Mouse (Mus musculus): ENCODE data around the gene Syndig1l. TPM values are rescaled to one million over a fixed set of nuclear protein-coding genes. Genes with fewer than 3 reads are reported as not detected.

Syndig1l gene
- under 1 TPM in 1 of 2 experiments, not detected in 1; 0.27 TPM for total RNA-seq (2021)
- long read RNA-seq, experiment 1 = 0 reads
- long read RNA-seq, experiment 2, partial matches to known transcripts = 0 of 1 reads
- long read RNA-seq, experiment 2, other reads (novel, unspliced or antisense) = 1 of 1 reads

GRCm38 (mm10) chr12:84698319-84699081 is at the start of gene Syndig1l:
TSS of gene Syndig1l (minus strand) at chr12:84698831.
- peak; percentile 94 for DNase-seq

- no peak for DNase-seq
Observed at GRCm38 (mm10) chr12:84748134-84748533, 49.5 kb upstream of the Syndig1l start.

GRCm38 (mm10) chr12:84745700-84746099 is 47.1 kb upstream of the Syndig1l start:
- no peak for DNase-seq

GRCm38 (mm10) chr12:84743496-84743895 is 44.9 kb upstream of the Syndig1l start:
- no peak for DNase-seq

- no peak for DNase-seq
Observed at GRCm38 (mm10) chr12:84733366-84733765, 34.7 kb upstream of the Syndig1l start.

- DNase-seq = no peak
Observed at GRCm38 (mm10) chr12:84728421-84728820, 29.8 kb upstream of the Syndig1l start.

GRCm38 (mm10) chr12:84727434-84727833 is 28.8 kb upstream of the Syndig1l start:
- DNase-seq = no peak

- DNase-seq = no peak
Observed at GRCm38 (mm10) chr12:84726986-84727385, 28.4 kb upstream of the Syndig1l start.

- DNase-seq = no peak
Observed at GRCm38 (mm10) chr12:84726391-84726790, 27.8 kb upstream of the Syndig1l start.

GRCm38 (mm10) chr12:84718462-84719244 is 20.0 kb upstream of the Syndig1l start:
- DNase-seq = no peak

- no peak for DNase-seq
Observed at GRCm38 (mm10) chr12:84714578-84714977, 15.9 kb upstream of the Syndig1l start.

GRCm38 (mm10) chr12:84709842-84710439 is 11.3 kb upstream of the Syndig1l start:
- peak; percentile 73 for DNase-seq

GRCm38 (mm10) chr12:84707804-84708203 is 9.2 kb upstream of the Syndig1l start:
- DNase-seq = no peak

- no peak for DNase-seq
Observed at GRCm38 (mm10) chr12:84706886-84707285, 8.3 kb upstream of the Syndig1l start.

GRCm38 (mm10) chr12:84702586-84702985 is 4.0 kb upstream of the Syndig1l start:
- DNase-seq = no peak

GRCm38 (mm10) chr12:84692141-84692540 is 6.5 kb downstream of the Syndig1l start:
- DNase-seq = no peak

- DNase-seq = no peak
Observed at GRCm38 (mm10) chr12:84691347-84691746, 7.3 kb downstream of the Syndig1l start.

GRCm38 (mm10) chr12:84689051-84689450 is 9.6 kb downstream of the Syndig1l start:
- no peak for DNase-seq

- DNase-seq = no peak
Observed at GRCm38 (mm10) chr12:84687531-84687930, 11.1 kb downstream of the Syndig1l start.

- DNase-seq = no peak
Observed at GRCm38 (mm10) chr12:84686176-84686575, 12.5 kb downstream of the Syndig1l start.

GRCm38 (mm10) chr12:84684569-84684968 is 14.1 kb downstream of the Syndig1l start:
- DNase-seq = no peak

GRCm38 (mm10) chr12:84676011-84676410 is 22.6 kb downstream of the Syndig1l start:
- no peak for DNase-seq

Measured in adrenal gland, postnatal 10 days (tissue).